Mouse (Mus musculus): ENCODE data around the gene Pi16.

DNA sequence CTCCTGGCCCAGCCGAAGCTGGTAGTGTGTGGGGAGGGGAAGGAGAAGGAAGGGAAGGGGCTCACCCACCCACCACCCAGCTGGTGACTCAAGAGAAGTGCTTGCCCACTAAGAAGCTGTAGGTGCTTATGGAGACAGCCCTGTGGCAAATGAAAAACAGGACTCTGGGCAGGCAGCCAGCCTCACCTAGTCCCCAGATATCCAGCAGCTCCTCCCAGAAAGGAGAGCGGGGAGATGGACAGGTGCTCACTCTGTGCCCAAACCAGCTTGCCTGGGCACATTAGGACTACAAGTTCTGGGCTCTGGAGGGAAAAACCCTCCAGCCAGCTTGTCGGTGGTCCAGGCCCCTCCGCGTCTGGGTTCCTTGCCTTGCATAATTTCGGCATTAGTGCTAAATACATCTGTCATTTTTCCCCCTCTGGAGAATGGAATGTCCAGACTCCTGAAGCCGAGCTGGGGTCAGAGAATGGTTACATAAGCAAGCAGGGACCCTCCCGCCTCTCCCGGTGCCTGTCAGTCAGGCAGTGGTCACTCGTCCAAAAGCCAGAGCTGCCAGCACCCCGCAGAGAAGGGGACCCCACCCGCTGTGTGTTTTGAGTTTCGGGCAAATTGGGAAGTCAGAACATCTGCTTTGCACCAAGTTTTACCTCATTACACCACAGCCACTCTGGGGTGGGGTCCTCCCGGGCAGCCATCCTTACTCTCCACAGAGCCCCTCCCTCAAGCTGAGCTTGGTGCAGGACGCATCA is 12.2 kb upstream of the Pi16 start:
- TF ChIP-seq CTCF (IDR thresholded peaks at IDR 0.05) (no peak), POLR2A (IDR thresholded peaks at IDR 0.05; ENCODE audit: insufficient read depth, low read depth, low read length) (no peak), EP300 (IDR thresholded peaks at IDR 0.05; ENCODE audit: insufficient read depth, low read depth, low read length) (no peak)
